Mouse (Mus musculus): ENCODE data around the gene 6030452D12Rik. TPM values are rescaled to one million over a fixed set of nuclear protein-coding genes. Genes with fewer than 3 reads are reported as not detected.

Gene 6030452D12Rik
- total RNA-seq, 2 experiments from 2014 or later, result not detected

Other genes with a start within 250 kb of the 6030452D12Rik start
- gene Smpd3, start 162.5 kb upstream of the 6030452D12Rik start, total RNA-seq (2021), result 10 to 100 TPM in 1 of 2 experiments, 1 to 10 TPM in 1; 9.9 to 12.6 TPM
- 1 to 10 TPM; 5.9 to 9.1 TPM for gene Zfp90, start 85.2 kb upstream of the 6030452D12Rik start, total RNA-seq (2021)
- 1 to 10 TPM; 1.1 TPM for gene Cdh3, start 10.4 kb downstream of the 6030452D12Rik start, total RNA-seq (2021)
- 100 to 1,000 TPM; 131 to 143 TPM for gene Gm10073, start 72.9 kb downstream of the 6030452D12Rik start, total RNA-seq (2021)
- gene Cdh1, start 102.8 kb downstream of the 6030452D12Rik start, total RNA-seq (2021), result 1 to 10 TPM; 4.1 to 8.1 TPM
- 10 to 100 TPM in 1 of 2 experiments, 1 to 10 TPM in 1; 7.9 to 10.7 TPM for gene Tango6, start 182.5 kb downstream of the 6030452D12Rik start, total RNA-seq (2021)

Measured in adrenal gland, postnatal 10 days (tissue).